Mouse (Mus musculus): ENCODE data around the gene Prkcd. TPM values are rescaled to one million over a fixed set of nuclear protein-coding genes. Genes with fewer than 3 reads are reported as not detected.
A peak's percentile ranks its signal among the peaks of the same experiment; 100 is the strongest.

Prkcd gene
- total RNA-seq, 2 experiments from 2014 or later: 10.5 to 14.3 TPM

GRCm38 (mm10) chr14:30610940-30611339, 15.1 kb downstream of the Prkcd start:
- no peak for DNase-seq
- intact Hi-C loops (cut with DNase I): loop anchor here (5.0 kb wide), 1 partner anchor 41 kb away; the partner anchor contains the start of gene Rft1

GRCm38 (mm10) chr14:30610304-30610703, 15.7 kb downstream of the Prkcd start:
- DNase-seq: no peak
- intact Hi-C loops (cut with DNase I): loop anchor here (5.0 kb wide), 1 partner anchor 42 kb away; the partner anchor contains the start of gene Rft1

GRCm38 (mm10) chr14:30609499-30609898, 16.5 kb downstream of the Prkcd start:
- intact Hi-C loops (cut with DNase I): no loop called here
- DNase-seq: no peak

- intact Hi-C loops (cut with DNase I): no loop called here
- DNase-seq: no peak
Measured at GRCm38 (mm10) chr14:30608176-30608575, 17.8 kb downstream of the Prkcd start.

GRCm38 (mm10) chr14:30607696-30608095, 18.3 kb downstream of the Prkcd start:
- intact Hi-C loops (cut with DNase I): no loop called here
- no peak for DNase-seq

GRCm38 (mm10) chr14:30606817-30607216, 19.2 kb downstream of the Prkcd start:
- no peak for DNase-seq
- intact Hi-C loops (cut with DNase I): no loop called here

GRCm38 (mm10) chr14:30597142-30597541, 28.9 kb downstream of the Prkcd start:
- intact Hi-C loops (cut with DNase I): no loop called here
- no peak for DNase-seq

GRCm38 (mm10) chr14:30596407-30596806, 29.6 kb downstream of the Prkcd start:
- DNase-seq: no peak
- intact Hi-C loops (cut with DNase I): no loop called here

- DNase-seq: no peak
Measured at GRCm38 (mm10) chr14:30595576-30596313, 30.3 kb downstream of the Prkcd start.

GRCm38 (mm10) chr14:30594092-30594695, 31.8 kb downstream of the Prkcd start:
- intact Hi-C loops (cut with DNase I): loop anchor here (5.0 kb wide), 2 partner anchors 273 to 288 kb away; no protein-coding TSS in a partner anchor

More at GRCm38 (mm10) chr14:30595576-30596313, 30.3 kb downstream of the Prkcd start:
- intact Hi-C loops (cut with DNase I): no loop called here

GRCm38 (mm10) chr14:30593279-30594091, 32.5 kb downstream of the Prkcd start:
- peak; percentile 81 to 86 for DNase-seq
- intact Hi-C loops (cut with DNase I): loop anchor here (2.0 to 5.0 kb wide), 4 partner anchors 19 to 289 kb away; no protein-coding TSS in a partner anchor

More at GRCm38 (mm10) chr14:30594092-30594695, 31.8 kb downstream of the Prkcd start:
- DNase-seq: peak; percentile 70 to 73

- intact Hi-C loops (cut with DNase I): loop anchor here (1.0 to 5.0 kb wide), 3 partner anchors 81 to 291 kb away; no protein-coding TSS in a partner anchor
- peak; percentile 84 to 87 for DNase-seq
Measured at GRCm38 (mm10) chr14:30591417-30591816, 34.6 kb downstream of the Prkcd start.

- intact Hi-C loops (cut with DNase I): loop anchor here (1.0 to 5.0 kb wide), 3 partner anchors 81 to 291 kb away; no protein-coding TSS in a partner anchor
Measured at GRCm38 (mm10) chr14:30590918-30591317, 35.1 kb downstream of the Prkcd start.

GRCm38 (mm10) chr14:30590041-30590645, 35.9 kb downstream of the Prkcd start:
- intact Hi-C loops (cut with DNase I): loop anchor here (5.0 kb wide), 2 partner anchors 277 to 292 kb away; no protein-coding TSS in a partner anchor
- no peak for DNase-seq

More at GRCm38 (mm10) chr14:30590918-30591317, 35.1 kb downstream of the Prkcd start:
- no peak for DNase-seq

- DNase-seq: no peak
- intact Hi-C loops (cut with DNase I): no loop called here
Measured at GRCm38 (mm10) chr14:30586780-30587461, 39.1 kb downstream of the Prkcd start.

- intact Hi-C loops (cut with DNase I): no loop called here
- DNase-seq: no peak
Measured at GRCm38 (mm10) chr14:30585323-30585722, 40.7 kb downstream of the Prkcd start.

GRCm38 (mm10) chr14:30584497-30585251, 41.3 kb downstream of the Prkcd start:
- DNase-seq: no peak
- intact Hi-C loops (cut with DNase I): no loop called here

GRCm38 (mm10) chr14:30584077-30584476, 41.9 kb downstream of the Prkcd start:
- no peak for DNase-seq
- intact Hi-C loops (cut with DNase I): no loop called here

GRCm38 (mm10) chr14:30581238-30581637, 44.8 kb downstream of the Prkcd start:
- intact Hi-C loops (cut with DNase I): no loop called here
- DNase-seq: no peak

All from heart, postnatal 36 days (tissue).